In genomic region chr12:89720945-89721344, GRCm38 (mm10) we compare ENCODE assay signal across 29 mouse cellular contexts.
A peak's percentile ranks its signal among the peaks of the same experiment; 100 is the strongest.
DNase-seq lines count a peak whose midpoint lies in the region; ATAC-seq and TF ChIP-seq lines count a peak whose summit lies in the region.
"Had no signal": no experiment of that assay in that cellular context is flagged by ENCODE, and none has a peak within 500 bp of the region (broad histone marks: within the 10 kb centered on the region; RNA-seq: fewer than 3 reads in every experiment).

No protein-coding gene starts in this region.

- peaks cover 4% of the 10 kb centered on the region for H3K4me1 ChIP-seq in heart, embryonic 12.5 days (replicated peaks)
- peaks cover 0 to 4% of the 10 kb centered on the region in 2 experiments; a peak in 2 of 4 replicates for H3K4me1 ChIP-seq in liver, embryonic 14.5 days (replicated peaks; ENCODE audit: control insufficient read depth in 2 of 2, insufficient read depth in 2 of 2, low read length in 1 of 2)
- no peaks in the 10 kb centered on the region for H3K4me1 ChIP-seq in forebrain, postnatal 0 days (ENCODE audit: insufficient read depth)
- H3K4me1 ChIP-seq: forebrain, embryonic 12.5 days; kidney, embryonic 15.5 days; limb, embryonic 13.5 days; midbrain, embryonic 12.5 days had no signal

- no peaks in the 10 kb centered on the region for H3K9me3 ChIP-seq in heart, embryonic 12.5 days (replicated peaks)
- H3K9me3 ChIP-seq in liver, embryonic 14.5 days (ENCODE audit: control insufficient read depth, low read length) = no peaks in the 10 kb centered on the region
- no peaks in the 10 kb centered on the region for H3K9me3 ChIP-seq in forebrain, postnatal 0 days (ENCODE audit: low read length)
- H3K9me3 ChIP-seq: forebrain, embryonic 12.5 days; kidney, embryonic 15.5 days; limb, embryonic 13.5 days; midbrain, embryonic 12.5 days had no signal

- no peak overlapping the region for H3K27ac ChIP-seq in heart, embryonic 12.5 days (ENCODE audit: poor library complexity, severe bottlenecking)
- peak overlapping the region; percentile 35; the same call in 1 of the 2 replicates for H3K27ac ChIP-seq in liver, embryonic 14.5 days
- H3K27ac ChIP-seq in forebrain, postnatal 0 days (ENCODE audit: low read depth, low read length) = no peak overlapping the region
- H3K27ac ChIP-seq: forebrain, embryonic 12.5 days; kidney, embryonic 15.5 days; layer of hippocampus, adult 2 months; left cerebral cortex, adult 2 months; limb, embryonic 13.5 days; midbrain, embryonic 12.5 days had no signal

- H3K4me3 ChIP-seq in heart, embryonic 12.5 days = no peak overlapping the region
- H3K4me3 ChIP-seq in liver, embryonic 14.5 days (ENCODE audit: insufficient read depth in 1 of 2, low read depth in 2 of 2, low read length in 2 of 2) = no peak overlapping the region
- no peak overlapping the region for H3K4me3 ChIP-seq in forebrain, postnatal 0 days (ENCODE audit: low read depth, low read length)
- H3K4me3 ChIP-seq: erythroblast, embryonic 14.5 days; forebrain, embryonic 12.5 days; kidney, embryonic 15.5 days; layer of hippocampus, adult 2 months; left cerebral cortex, adult 2 months; limb, embryonic 13.5 days; midbrain, embryonic 12.5 days had no signal

- 22% methylated on average over 3 of the region's 3 CpGs for WGBS in heart, embryonic 12.5 days
- WGBS in liver, embryonic 14.5 days (ENCODE audit: insufficient replicate concordance) = 8% methylated on average over 3 of the region's 3 CpGs
- 84% methylated on average over 3 of the region's 3 CpGs for WGBS in forebrain, postnatal 0 days

- peak; percentile 54; the same call in 1 of the 2 replicates for TF ChIP-seq EP300 in liver, embryonic 14.5 days (IDR thresholded peaks at IDR 0.05; ENCODE audit: low read depth)

- H3K27me3 ChIP-seq in heart, embryonic 12.5 days (replicated peaks) = no peaks in the 10 kb centered on the region
- no peaks in the 10 kb centered on the region for H3K27me3 ChIP-seq in liver, embryonic 14.5 days (ENCODE audit: control insufficient read depth, insufficient read depth, low read length)
- H3K27me3 ChIP-seq in forebrain, postnatal 0 days (ENCODE audit: insufficient read depth, low read length) = peaks cover 15% of the 10 kb centered on the region
- H3K27me3 ChIP-seq: forebrain, embryonic 12.5 days; kidney, embryonic 15.5 days; limb, embryonic 13.5 days; midbrain, embryonic 12.5 days; Patski had no signal

- DNase-seq in heart, adult 11 months = no peak
- DNase-seq in c-Kit-positive CD71-positive TER-119-positive erythroid progenitor cells, embryonic 14.5 days (ENCODE audit: low spot score) = peak; percentile 23
- peak; percentile 13 to 31 (median 29) for DNase-seq in liver, embryonic 14.5 days (ENCODE audit: low read depth in 3 of 3, low spot score in 3 of 3)
- no peak for DNase-seq in neural tube, embryonic 10.5 days (ENCODE audit: extremely low spot score, low spot score)
- no peak for DNase-seq in lung, postnatal 4 days
- no peak for DNase-seq in forebrain, postnatal 0 days
- DNase-seq: adrenal gland, postnatal 10 days; cerebellum, adult 2 months; cerebellum, postnatal 14 days; gastrocnemius, postnatal 14 days; heart, postnatal 14 days; kidney, adult 18-20 months; kidney, postnatal 25 days; lung, adult 2 months; lung, postnatal 10 days; retina, postnatal 1 day; right cerebral cortex, postnatal 25 days; spleen, adult 18-20 months; thymus, postnatal 25 days had no signal

- no peak overlapping the region for H3K9ac ChIP-seq in heart, embryonic 12.5 days
- H3K9ac ChIP-seq in liver, embryonic 14.5 days (replicated peaks) = no peak overlapping the region
- no peak overlapping the region for H3K9ac ChIP-seq in forebrain, postnatal 0 days
- H3K9ac ChIP-seq: forebrain, embryonic 12.5 days; kidney, embryonic 15.5 days; limb, embryonic 13.5 days; midbrain, embryonic 12.5 days had no signal

- TF ChIP-seq CTCF in liver, embryonic 14.5 days (IDR thresholded peaks at IDR 0.05; ENCODE audit: low read depth) = no peak
- no peak for TF ChIP-seq CTCF in forebrain, postnatal 0 days (IDR thresholded peaks at IDR 0.05; ENCODE audit: low read depth)

- ATAC-seq in heart, embryonic 12.5 days (ENCODE audit: insufficient number of reproducible peaks, low FRiP score) = peak; percentile 57; the same call in 1 of the 2 replicates
- ATAC-seq in liver, embryonic 14.5 days (ENCODE audit: insufficient read depth) = peak; percentile 93
- no peak for ATAC-seq in forebrain, postnatal 0 days
- ATAC-seq: hindbrain, embryonic 16.5 days; Patski had no signal

- no peak overlapping the region for H3K4me2 ChIP-seq in heart, embryonic 12.5 days
- no peak overlapping the region for H3K4me2 ChIP-seq in liver, embryonic 14.5 days (ENCODE audit: low read depth)
- H3K4me2 ChIP-seq in forebrain, postnatal 0 days (ENCODE audit: low read depth) = no peak overlapping the region
- H3K4me2 ChIP-seq: forebrain, embryonic 12.5 days; kidney, embryonic 15.5 days; limb, embryonic 13.5 days; midbrain, embryonic 12.5 days had no signal

- no peaks in the 10 kb centered on the region for H3K36me3 ChIP-seq in heart, embryonic 12.5 days
- no peaks in the 10 kb centered on the region for H3K36me3 ChIP-seq in liver, embryonic 14.5 days (replicated peaks; ENCODE audit: control insufficient read depth, insufficient read depth, low read depth)
- H3K36me3 ChIP-seq in forebrain, postnatal 0 days (ENCODE audit: insufficient read depth) = no peaks in the 10 kb centered on the region
- H3K36me3 ChIP-seq: forebrain, embryonic 12.5 days; kidney, embryonic 15.5 days; limb, embryonic 13.5 days; midbrain, embryonic 12.5 days had no signal

Comparison
In these comparisons a context has a peak if more than half of its experiments do, and no peak if none do; other contexts are left out.
1. DNase-seq: peak in c-Kit-positive CD71-positive TER-119-positive erythroid progenitor cells, embryonic 14.5 days (single experiment) and liver, embryonic 14.5 days (3 of 3); none in heart, adult 11 months (single experiment), neural tube, embryonic 10.5 days (single experiment), lung, postnatal 4 days (0 of 2) and forebrain, postnatal 0 days (single experiment).